Mouse (Mus musculus) heart, adult 2 months (tissue): ENCODE measurements around the gene Mllt11.

Experiments
- CTCF ChIP-seq: fragments of 200-600 bp; IDR thresholded peaks from 2 replicates; pipeline ENCODE4 v1.8.1; 2022; ENCODE audit warnings: antibody characterized with exemption, mild to moderate bottlenecking, moderate library complexity
- EP300 ChIP-seq: fragments of 200-500 bp; IDR thresholded peaks from 2 replicates; pipeline ENCODE4 v1.6.1; 2011; ENCODE audit warnings: low read depth, low read length, control low read depth; ENCODE audit not compliant: insufficient read depth
- POLR2A ChIP-seq: fragments of 200-500 bp; IDR thresholded peaks from 2 replicates; pipeline ENCODE4 v1.6.1; 2011; ENCODE audit warnings: mild to moderate bottlenecking, low read depth, low read length, control low read depth; ENCODE audit not compliant: insufficient read depth

- TF ChIP-seq EP300 (no peak), CTCF (no peak), POLR2A (no peak)
Observed at GRCm38 (mm10) chr3:95243086-95243485, 11.1 kb upstream of the Mllt11 start.
